Mouse (Mus musculus) erythroblast, embryonic 14.5 days (primary cell): ENCODE results near the gene Racgap1.

Experiments
- GATA1 ChIP-seq: IDR thresholded peaks from 2 replicates; pipeline ENCODE4 v1.6.1; 2012; ENCODE audit warnings: low read length, inconsistent platforms, mixed read lengths
- TAL1 ChIP-seq: IDR thresholded peaks from 3 replicates; pipeline ENCODE4 v1.6.1; 2012; ENCODE audit warnings: low read length, inconsistent platforms, mixed read lengths

- TF ChIP-seq TAL1, result no peak
- no peak for TF ChIP-seq GATA1
Measured at GRCm38 (mm10) chr15:99688712-99689111, 37.3 kb upstream of the Racgap1 start.
